Mouse (Mus musculus) lung, adult 2 months (tissue): ENCODE measurements around the gene Gmfb. TPM values are rescaled to one million over a fixed set of nuclear protein-coding genes. Genes with fewer than 3 reads are reported as not detected.

ENCODE experiments used
- DNase-seq: peaks from one replicate; pipeline ENCODE4 v3.0.0; 2022
- H3K4me1 ChIP-seq: fragments of 200-500 bp; 2 replicates; pipeline ENCODE4 v1.6.1; 2011; ENCODE audit warnings: low read length; ENCODE audit not compliant: control insufficient read depth, insufficient read depth
- H3K4me3 ChIP-seq: fragments of 200-500 bp; replicated peaks from 2 replicates; pipeline ENCODE3; 2011; ENCODE audit warnings: low read depth, mild to moderate bottlenecking, control low read depth, low read length; ENCODE audit errors: extremely low read depth
- CTCF ChIP-seq: fragments of 200-500 bp; IDR thresholded peaks from 2 replicates; pipeline ENCODE4 v1.5.1; 2011; ENCODE audit warnings: mild to moderate bottlenecking, low read length, control low read depth; ENCODE audit not compliant: insufficient read depth
- POLR2A ChIP-seq: fragments of 200-500 bp; IDR thresholded peaks from 2 replicates; pipeline ENCODE4 v1.6.1; 2011; ENCODE audit warnings: low read depth, mild to moderate bottlenecking, control low read depth, low read length, borderline replicate concordance; ENCODE audit errors: extremely low read depth
- WGBS: fragments of 180-500 bp; shearing (Covaris S2); methylation state at CpG from one replicate; pipeline ENCODE4 v1.1.7; 2018; 5-methylcytosine and 5-hydroxymethylcytosine counted together
- polyA plus RNA-seq: library from polyadenylated mRNA; depleted of rRNA; stranded (reverse); fragments of >200 nt; gene quantifications from 2 replicates; pipeline ENCODE4 v1.2.3, GENCODE M21; 2012

Gene Gmfb
- polyA plus RNA-seq, 1 experiment: 20.7 TPM

DNA sequence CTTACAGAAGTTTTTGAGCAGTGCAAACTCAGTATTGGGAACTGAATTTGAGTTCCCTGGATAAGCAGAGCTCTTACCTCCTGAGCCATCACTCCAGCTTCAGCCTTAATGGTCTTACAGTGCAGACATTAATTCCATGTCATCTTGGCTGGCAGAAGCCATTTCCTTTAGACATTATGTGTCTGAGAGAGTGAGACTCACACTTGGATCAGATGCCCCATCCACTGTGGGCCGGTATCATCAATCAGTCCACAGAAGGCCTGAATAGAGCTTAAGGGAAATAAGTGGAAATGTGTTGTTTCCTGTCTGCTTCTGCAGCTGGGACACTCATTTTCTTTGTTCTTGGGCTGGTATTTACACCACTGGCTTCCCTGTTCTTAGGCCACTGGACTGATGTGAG lies 18.3 kb downstream of the Gmfb start:
- TF ChIP-seq POLR2A (no peak), CTCF (no peak)
- 47% methylated on average over 1 of the region's 1 CpGs for WGBS
- no peak for DNase-seq
- Histone ChIP-seq H3K4me3 (no peak overlapping the region), H3K4me1 (peaks cover 8% of the 10 kb centered on the region)

DNA sequence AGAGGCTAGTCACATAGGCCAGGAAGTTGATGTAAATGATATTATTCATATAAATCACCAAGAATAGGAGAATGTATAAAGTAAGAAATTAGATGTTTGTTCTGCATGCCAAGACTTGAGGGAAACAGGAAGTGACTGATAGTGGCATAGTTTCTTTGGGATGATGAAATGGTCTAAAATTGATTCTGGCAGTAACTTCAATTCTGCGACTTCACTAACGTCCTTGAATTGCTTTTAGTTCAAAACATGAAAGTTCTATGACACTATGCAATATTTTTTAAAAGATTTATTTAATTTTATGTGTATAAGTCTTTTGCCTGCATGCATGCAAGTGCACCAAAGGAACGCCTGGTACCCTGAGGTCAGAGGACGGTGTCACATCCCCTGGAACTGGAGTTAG lies 18.8 kb downstream of the Gmfb start:
- 59% methylated on average over 4 of the region's 4 CpGs for WGBS
- TF ChIP-seq POLR2A (no peak), CTCF (no peak)

GRCm38 (mm10) chr14:46800684-46801345 lies 21.2 kb downstream of the Gmfb start:
- no peak for DNase-seq
- Histone ChIP-seq H3K4me3 (no peak overlapping the region), H3K4me1 (peaks cover 8% of the 10 kb centered on the region)
- 52% methylated on average over 3 of the region's 3 CpGs for WGBS
- TF ChIP-seq POLR2A: no peak
- no peak for TF ChIP-seq CTCF

More for the DNA sequence above, 18.8 kb downstream of the Gmfb start:
- Histone ChIP-seq H3K4me1 (peaks cover 8% of the 10 kb centered on the region), H3K4me3 (no peak overlapping the region)
- no peak for DNase-seq

DNA sequence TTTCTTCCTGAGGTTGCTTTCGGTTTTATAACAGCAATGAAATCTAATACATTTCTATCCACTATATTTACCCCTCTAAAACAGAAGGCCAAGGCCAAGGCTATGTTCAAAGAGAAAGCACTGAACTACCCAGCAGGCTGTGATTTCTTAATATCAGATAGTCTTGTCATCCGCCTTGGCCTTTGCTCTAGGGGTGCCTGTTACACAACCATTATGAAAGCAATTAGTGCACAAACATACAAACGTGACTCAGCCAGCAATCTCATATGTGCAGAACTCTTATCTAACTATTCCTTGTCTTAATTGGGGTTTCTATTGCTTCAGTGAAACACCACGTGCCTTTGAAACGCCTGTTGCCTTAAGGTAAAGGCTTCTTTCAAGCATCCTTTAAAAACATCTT lies 27.9 kb downstream of the Gmfb start:
- no peak for DNase-seq
- H3K4me1 ChIP-seq: no peaks in the 10 kb centered on the region; the same call in 1 of the 2 replicates
- H3K4me3 ChIP-seq: no peak overlapping the region
- 67% methylated on average over 5 of the region's 5 CpGs for WGBS
- TF ChIP-seq CTCF (no peak), POLR2A (no peak)

DNA sequence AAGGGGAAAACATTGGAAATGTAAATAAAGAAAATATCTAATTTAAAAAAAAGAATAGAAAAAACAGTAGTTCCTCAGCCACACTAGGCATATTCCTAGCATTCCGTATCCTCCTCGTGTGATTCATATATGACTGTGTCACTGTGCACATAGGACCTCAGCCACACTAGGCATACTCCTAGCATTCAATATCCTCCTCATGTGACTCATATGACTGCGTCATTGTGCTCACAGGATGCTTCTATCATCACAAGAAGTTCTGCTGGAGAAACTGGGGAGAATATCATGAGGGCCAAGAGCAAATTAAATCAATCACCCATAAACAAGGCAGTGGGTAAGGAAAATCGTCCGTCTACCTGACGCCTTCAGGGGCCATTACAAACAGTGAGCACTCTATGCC lies 31.3 kb downstream of the Gmfb start:
- peaks cover 8% of the 10 kb centered on the region for H3K4me1 ChIP-seq
- no peak overlapping the region for H3K4me3 ChIP-seq
- TF ChIP-seq CTCF: no peak
- no peak for TF ChIP-seq POLR2A
- no peak for DNase-seq
- WGBS: 95% methylated on average over 6 of the region's 6 CpGs

- 64% methylated on average over 4 of the region's 4 CpGs for WGBS
- TF ChIP-seq CTCF: no peak; the same call in 1 of the 2 replicates
- TF ChIP-seq POLR2A: no peak
- DNase-seq: no peak
- Histone ChIP-seq H3K4me3 (no peak overlapping the region), H3K4me1 (peaks cover 8% of the 10 kb centered on the region)
Observed at GRCm38 (mm10) chr14:46790303-46790702, 31.7 kb downstream of the Gmfb start.

DNA sequence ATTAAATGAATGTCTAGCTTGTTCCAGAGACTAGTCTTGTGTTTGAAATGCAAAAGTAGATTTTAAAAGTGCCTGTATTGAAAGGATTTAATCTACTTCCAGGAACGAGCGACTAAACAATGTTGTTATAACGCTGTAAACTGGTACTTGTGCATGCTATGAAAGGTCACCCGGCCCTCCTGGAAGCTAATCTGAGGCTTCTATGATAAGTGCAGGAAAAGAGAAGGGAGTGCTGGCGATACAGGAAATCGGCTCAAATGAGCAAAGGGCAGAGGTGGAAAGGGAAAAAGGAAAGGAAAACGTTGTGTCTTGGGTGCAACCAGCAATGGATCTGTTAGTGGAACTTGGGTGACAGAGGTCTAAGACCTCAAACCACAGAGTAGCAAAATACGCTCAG lies 33.5 kb downstream of the Gmfb start:
- peaks cover 8% of the 10 kb centered on the region; the same call in 1 of the 2 replicates for H3K4me1 ChIP-seq
- no peak for TF ChIP-seq POLR2A
- no peak for TF ChIP-seq CTCF
- no peak for DNase-seq
- WGBS: 10% methylated on average over 8 of the region's 8 CpGs
- H3K4me3 ChIP-seq: no peak overlapping the region

DNA sequence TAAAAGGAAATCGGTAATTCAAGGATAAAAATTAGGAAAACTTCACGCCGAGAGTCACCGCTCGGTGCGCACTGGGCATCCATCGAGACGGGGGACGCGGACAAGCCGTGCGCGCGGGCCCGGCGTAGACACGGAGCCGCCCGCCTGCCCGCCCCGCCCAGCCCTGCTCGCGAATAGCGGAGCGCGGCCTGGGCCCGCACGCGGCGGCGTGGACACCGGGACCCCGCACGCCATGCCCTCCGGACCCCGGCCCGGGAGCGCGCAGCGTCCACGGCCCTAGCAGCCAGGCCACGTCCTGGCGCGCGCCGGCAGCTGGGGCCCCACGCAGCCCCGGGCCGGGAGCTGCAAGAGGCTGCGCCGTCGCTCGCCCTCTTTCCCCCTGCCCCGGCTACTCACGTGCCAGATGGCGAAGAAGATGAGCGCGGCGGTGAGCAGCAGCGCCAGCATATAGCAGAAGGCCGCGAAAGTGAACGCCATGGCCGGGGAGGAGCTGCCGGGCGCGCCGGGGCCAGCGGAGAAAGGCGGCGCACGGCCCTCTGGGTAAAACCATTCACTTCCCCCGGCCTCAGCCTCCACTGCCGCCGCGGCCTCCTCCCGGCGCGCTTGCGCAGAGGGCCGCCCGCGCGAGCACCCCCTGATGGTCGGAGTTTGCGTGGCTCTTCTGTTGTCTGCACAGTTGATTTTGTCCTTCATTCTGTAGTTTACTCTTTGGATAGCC lies 34.1 kb downstream of the Gmfb start, which contains the start of gene Cnih1:
Gene Cnih1 (minus strand): TSS at position 625 of the 718 bp plus-strand sequence.
- TF ChIP-seq POLR2A (0 out of 2 replicates have a peak, but pooled peaks have one; percentile 18), CTCF (peak; percentile 61)
- H3K4me1 ChIP-seq: peaks cover 8% of the 10 kb centered on the region; the same call in 1 of the 2 replicates
- peak; percentile 87 for DNase-seq
- peak within 1 kb of the TSS; percentile 91 for H3K4me3 ChIP-seq
- under 1% methylated on average over 85 of the region's 86 CpGs for WGBS

GRCm38 (mm10) chr14:46787454-46787786 lies 34.6 kb downstream of the Gmfb start:
- under 1% methylated on average over 11 of the region's 11 CpGs for WGBS
- Histone ChIP-seq H3K4me3 (peak overlapping the region; percentile 91), H3K4me1 (peaks cover 8% of the 10 kb centered on the region; the same call in 1 of the 2 replicates)
- TF ChIP-seq CTCF (no peak), POLR2A (no peak)
- DNase-seq: no peak

DNA sequence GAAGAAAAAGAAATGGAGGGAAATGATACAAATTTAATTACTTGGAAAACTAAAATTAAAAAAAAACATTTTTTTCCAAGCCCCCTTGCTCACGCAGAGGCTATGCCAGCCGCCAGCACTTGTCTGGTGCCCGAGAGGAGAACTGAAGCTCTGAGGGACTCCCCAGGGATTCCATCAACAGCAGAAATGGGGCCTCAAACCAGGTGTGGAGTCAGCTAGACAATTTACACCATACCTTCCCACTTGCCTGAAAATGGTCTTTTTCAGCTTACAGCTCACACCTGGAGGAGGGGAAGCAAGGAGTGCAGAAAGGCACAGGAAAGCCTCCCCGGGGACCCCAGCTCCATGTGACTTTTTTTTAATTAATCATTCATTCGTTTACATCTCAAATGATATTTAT lies 36.8 kb downstream of the Gmfb start:
- TF ChIP-seq POLR2A (no peak), CTCF (no peak)
- H3K4me3 ChIP-seq: no peak overlapping the region
- 85% methylated on average over 5 of the region's 5 CpGs for WGBS
- H3K4me1 ChIP-seq: peaks cover 8% of the 10 kb centered on the region; the same call in 1 of the 2 replicates
- DNase-seq: no peak
